Mouse (Mus musculus): ENCODE measurements around the gene Polr1a. TPM values are rescaled to one million over a fixed set of nuclear protein-coding genes. Genes with fewer than 3 reads are reported as not detected.

The Polr1a gene
- polyA plus RNA-seq (2015; fragmentation: Nextera tagmentation; extraction: Ambion mirVana), result 35.0 and 35.4 TPM in 2 replicates

DNA sequence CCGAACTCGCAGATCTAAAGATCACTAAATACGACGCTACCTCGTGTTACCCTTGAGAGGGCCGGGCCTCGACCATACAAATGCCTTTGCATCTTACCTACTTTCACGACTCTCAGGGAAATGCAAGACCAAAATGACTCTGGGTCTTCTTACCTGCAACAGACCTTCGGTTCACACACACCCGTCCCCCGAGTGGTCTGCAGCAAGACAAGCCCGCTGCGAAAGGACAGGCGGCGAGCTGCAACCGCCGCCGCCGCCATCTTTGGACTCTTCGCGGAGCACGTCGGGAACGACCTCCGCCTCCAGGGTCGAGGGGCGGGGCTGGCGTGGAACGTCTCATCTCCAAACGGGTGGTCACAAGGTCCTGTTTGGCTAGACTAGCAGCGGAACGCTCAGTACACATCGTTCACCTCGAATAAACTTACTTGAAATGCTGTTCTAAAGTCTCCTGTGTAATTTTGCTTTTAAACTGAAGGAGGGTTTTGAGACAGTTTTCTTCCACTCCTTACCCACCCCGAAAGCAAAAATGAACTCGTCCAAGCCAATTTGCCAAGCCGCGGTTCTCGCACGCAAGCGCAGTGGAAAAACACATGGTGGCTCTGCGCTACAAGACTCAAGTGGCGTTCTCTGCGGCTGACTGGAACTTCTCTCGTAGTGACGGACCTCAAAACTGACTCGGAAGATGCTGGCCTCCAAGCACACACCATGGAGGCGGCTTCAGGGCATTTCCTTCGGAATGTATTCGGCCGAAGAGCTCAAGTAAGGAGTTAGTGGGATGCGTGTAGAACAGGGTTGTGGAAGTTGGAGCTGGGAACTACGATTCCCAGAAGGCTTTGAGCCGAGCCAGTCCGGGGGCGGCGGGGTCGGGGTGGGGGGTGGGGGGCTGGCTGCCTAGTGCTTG lies at the start of gene Polr1a, which contains the start of gene Ptcd3:
TSS of gene Polr1a (plus strand) at position 573 of the 901 bp plus-strand sequence.
TSS of gene Ptcd3 (minus strand) at position 270 of the 901 bp plus-strand sequence.
- Histone ChIP-seq H3K4me3 (peak within 1 kb of the TSS; percentile 63), H3K36me3 (peaks cover 31% of the 10 kb centered on the region), H3K27me3 (no peaks in the 10 kb centered on the region), H3K9me3 (no peaks in the 10 kb centered on the region), H3K4me2 (peak within 1 kb of the TSS; percentile 83), H3K4me1 (peaks cover 17% of the 10 kb centered on the region), H3K27ac (peak within 1 kb of the TSS; percentile 74), H3K9ac (peak within 1 kb of the TSS; percentile 77)
- ATAC-seq (ENCODE audit: insufficient number of reproducible peaks, insufficient read depth, low FRiP score, low TSS enrichment, low read depth), result peak; percentile 85
- WGBS, result under 1% methylated on average over 58 of the region's 58 CpGs

DNA sequence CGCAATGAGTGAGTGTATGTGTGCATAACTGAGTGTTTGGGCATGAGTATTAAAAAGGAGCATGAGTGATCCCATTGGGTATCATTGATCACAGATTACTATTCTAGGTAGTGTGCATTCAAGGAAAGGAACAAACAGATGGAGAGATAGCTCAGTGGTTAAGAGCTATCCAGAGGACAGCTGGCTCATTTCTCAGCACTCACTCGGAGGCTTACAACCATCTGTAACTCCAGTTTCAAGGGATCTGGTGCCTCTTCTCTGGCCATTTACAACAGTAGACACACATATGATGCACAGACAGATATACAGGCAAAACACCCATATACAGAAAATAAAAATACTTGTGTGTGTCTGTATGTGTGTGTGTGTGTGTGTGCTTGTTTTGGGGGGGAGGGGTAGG lies 41.1 kb upstream of the Polr1a start:
- Histone ChIP-seq H3K27ac (no peak overlapping the region), H3K9ac (no peak overlapping the region), H3K4me3 (no peak overlapping the region), H3K9me3 (no peaks in the 10 kb centered on the region), H3K4me2 (no peak overlapping the region), H3K36me3 (peaks cover 82% of the 10 kb centered on the region), H3K27me3 (no peaks in the 10 kb centered on the region), H3K4me1 (no peaks in the 10 kb centered on the region)
- WGBS, result 92% methylated on average over 2 of the region's 2 CpGs
- no peak for ATAC-seq (ENCODE audit: insufficient number of reproducible peaks, insufficient read depth, low FRiP score, low TSS enrichment, low read depth)

DNA sequence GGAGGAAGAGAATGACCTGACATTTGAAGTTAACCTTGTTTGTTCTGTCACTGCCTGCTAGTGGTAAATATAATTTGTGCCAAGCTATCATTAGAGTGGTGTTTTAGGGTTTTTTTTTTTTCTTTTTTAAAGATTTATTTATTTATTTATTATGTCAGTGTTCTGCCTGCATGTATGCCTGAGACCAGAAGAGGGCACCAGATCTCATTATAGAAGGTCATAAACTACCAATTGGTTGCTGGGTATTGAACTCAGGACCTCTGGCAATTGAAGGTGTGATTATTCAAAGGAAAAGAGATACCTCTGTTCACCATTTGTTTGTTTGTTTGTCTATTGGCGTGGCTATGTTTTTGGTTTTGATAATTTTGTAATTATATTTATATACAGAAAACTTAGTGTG lies 40.0 kb upstream of the Polr1a start:
- Histone ChIP-seq H3K9ac (no peak overlapping the region), H3K27ac (no peak overlapping the region), H3K9me3 (no peaks in the 10 kb centered on the region), H3K4me2 (no peak overlapping the region), H3K36me3 (peaks cover 82% of the 10 kb centered on the region), H3K4me1 (no peaks in the 10 kb centered on the region), H3K27me3 (no peaks in the 10 kb centered on the region), H3K4me3 (no peak overlapping the region)
- no peak for ATAC-seq (ENCODE audit: insufficient number of reproducible peaks, insufficient read depth, low FRiP score, low TSS enrichment, low read depth)
- 87% methylated on average over 1 of the region's 1 CpGs for WGBS

DNA sequence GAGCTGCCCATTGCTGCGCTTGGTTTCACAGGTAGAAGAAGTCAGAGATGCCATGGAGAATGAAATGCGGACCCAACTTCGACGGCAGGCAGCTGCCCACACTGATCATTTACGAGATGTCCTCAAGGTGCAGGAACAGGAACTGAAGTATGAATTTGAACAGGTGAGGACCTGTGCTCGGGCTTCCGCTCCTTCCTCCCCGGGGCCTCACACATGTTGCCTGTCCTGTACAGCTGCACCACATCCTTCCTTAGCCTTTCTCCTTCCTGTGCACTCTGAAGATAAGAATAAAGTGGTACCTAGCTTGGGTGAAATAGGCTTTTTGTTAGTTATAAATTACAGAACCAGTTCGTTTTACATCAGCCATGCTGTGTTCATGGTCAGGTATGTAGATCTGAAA lies 37.5 kb upstream of the Polr1a start:
- WGBS, result 91% methylated on average over 9 of the region's 9 CpGs
- Histone ChIP-seq H3K4me3 (no peak overlapping the region), H3K9me3 (no peaks in the 10 kb centered on the region), H3K4me2 (no peak overlapping the region), H3K27me3 (no peaks in the 10 kb centered on the region), H3K9ac (no peak overlapping the region), H3K27ac (no peak overlapping the region), H3K4me1 (no peaks in the 10 kb centered on the region), H3K36me3 (peaks cover 88% of the 10 kb centered on the region)
- no peak for ATAC-seq (ENCODE audit: insufficient number of reproducible peaks, insufficient read depth, low FRiP score, low TSS enrichment, low read depth)

DNA sequence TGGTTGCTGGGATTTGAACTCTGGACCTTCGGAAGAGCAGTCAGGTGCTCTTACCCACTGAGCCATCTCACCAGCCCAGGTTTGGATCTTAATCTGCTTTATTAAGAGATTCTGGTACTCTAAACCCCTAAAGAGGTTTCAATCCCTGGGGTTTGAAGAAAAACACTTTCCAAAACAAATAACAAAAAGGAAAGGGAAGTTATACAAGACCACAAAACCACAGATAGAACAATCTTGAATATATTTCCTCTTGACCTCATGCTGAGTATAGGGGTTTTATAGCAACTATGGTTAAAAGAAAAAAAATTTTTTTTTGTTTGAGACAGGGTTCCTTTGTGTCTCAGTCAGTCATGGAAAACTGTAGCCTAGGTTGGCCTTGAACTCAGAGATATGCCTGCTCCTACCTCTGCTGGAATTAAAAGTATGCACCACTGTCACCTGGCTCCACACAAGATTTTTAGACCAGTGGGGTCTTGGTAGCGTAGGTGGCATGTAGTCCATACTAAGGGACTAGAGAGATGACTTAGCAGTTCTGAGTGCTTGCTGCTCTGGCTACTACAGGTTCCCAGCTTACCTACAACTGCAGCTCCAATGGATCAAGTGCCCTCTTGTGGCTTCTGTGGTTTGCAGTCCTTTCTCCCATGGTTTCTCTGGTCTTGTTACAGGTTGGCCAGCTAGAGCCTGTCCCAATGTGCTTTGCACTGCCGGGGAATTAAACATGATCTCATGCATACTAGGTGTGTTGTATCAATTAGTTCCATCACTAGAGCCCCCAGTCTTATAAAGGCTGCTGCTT lies 30.7 kb upstream of the Polr1a start:
- no peak for ATAC-seq (ENCODE audit: insufficient number of reproducible peaks, insufficient read depth, low FRiP score, low TSS enrichment, low read depth)
- Histone ChIP-seq H3K36me3 (peaks cover 90% of the 10 kb centered on the region), H3K27ac (no peak overlapping the region), H3K27me3 (no peaks in the 10 kb centered on the region), H3K4me2 (no peak overlapping the region), H3K9me3 (no peaks in the 10 kb centered on the region), H3K4me1 (no peaks in the 10 kb centered on the region), H3K4me3 (no peak overlapping the region), H3K9ac (no peak overlapping the region)
- 87% methylated on average over 3 of the region's 3 CpGs for WGBS

DNA sequence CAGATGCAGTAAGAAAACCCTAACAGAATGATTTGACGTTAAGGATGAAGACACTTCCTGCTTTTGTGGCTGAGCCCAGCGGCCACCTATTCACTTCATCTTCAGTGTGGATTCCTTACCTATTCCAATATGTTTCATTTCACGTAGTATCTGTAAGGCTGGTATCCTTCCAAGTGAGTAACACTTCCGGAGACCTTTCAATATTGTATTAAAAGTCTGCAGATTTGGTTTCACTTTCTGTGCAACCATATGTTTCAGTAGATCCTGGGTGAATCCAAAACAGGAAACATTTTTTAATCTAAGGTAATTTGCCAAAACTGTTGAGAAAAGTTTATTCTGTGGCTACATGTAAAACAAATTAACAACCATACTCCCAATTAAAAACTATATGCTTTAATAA lies 15.6 kb upstream of the Polr1a start:
- ATAC-seq (ENCODE audit: insufficient number of reproducible peaks, insufficient read depth, low FRiP score, low TSS enrichment, low read depth), result no peak
- Histone ChIP-seq H3K36me3 (peaks cover 94% of the 10 kb centered on the region), H3K27ac (no peak overlapping the region), H3K9ac (no peak overlapping the region), H3K9me3 (no peaks in the 10 kb centered on the region), H3K27me3 (no peaks in the 10 kb centered on the region), H3K4me2 (no peak overlapping the region), H3K4me1 (no peaks in the 10 kb centered on the region), H3K4me3 (no peak overlapping the region)
- WGBS, result 93% methylated on average over 4 of the region's 4 CpGs

DNA sequence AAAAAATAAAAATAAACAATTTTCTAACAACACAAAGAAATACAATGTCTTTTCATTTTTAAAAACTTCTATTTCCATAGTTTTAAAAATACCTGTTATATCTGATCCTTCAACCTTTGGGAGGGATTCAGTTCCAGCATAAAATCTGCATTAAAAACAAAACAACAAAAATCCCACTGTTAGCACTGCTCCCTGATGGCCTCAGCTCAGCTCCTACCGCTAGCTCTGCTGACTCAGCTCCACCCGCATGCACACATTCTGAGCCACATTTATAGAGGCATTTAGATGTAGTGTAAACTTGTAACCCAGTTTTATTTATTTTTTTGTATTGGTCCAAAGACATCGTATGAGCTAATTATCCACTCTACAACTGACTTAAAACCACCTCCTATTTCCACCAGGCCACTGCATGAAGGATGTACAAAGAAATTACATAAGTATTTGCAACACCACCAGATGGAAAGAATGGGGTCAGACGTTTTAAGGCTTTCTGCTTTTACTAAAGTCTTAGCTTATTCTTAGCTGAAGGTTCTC lies 1.1 kb upstream of the Polr1a start:
- H3K4me2 ChIP-seq, result peak overlapping the region; percentile 83
- H3K36me3 ChIP-seq, result peaks cover 31% of the 10 kb centered on the region
- WGBS, result 6% methylated on average over 4 of the region's 4 CpGs
- no peak for ATAC-seq (ENCODE audit: insufficient number of reproducible peaks, insufficient read depth, low FRiP score, low TSS enrichment, low read depth)
- peak overlapping the region; percentile 63 for H3K4me3 ChIP-seq
- no peaks in the 10 kb centered on the region for H3K9me3 ChIP-seq
- peaks cover 17% of the 10 kb centered on the region for H3K4me1 ChIP-seq
- peak overlapping the region; percentile 77 for H3K9ac ChIP-seq
- H3K27ac ChIP-seq, result no peak overlapping the region
- H3K27me3 ChIP-seq, result no peaks in the 10 kb centered on the region

DNA sequence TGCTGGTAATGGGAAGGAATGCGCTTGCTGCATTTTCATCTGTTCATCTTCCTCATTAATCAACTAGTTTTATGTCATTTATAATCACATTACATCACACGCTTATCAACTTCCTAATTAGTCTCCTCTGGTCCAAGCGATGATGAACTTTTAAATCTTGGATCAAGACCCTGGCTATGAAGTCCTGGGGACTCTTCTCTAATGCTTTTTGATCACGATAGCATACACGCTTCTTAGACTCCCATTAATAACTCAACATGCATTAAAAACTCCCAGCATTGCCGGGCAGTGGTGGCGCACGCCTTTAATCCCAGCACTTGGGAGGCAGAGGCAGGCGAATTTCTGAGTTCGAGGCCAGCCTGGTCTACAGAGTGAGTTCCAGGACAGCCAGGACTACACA lies 531 bp downstream of the Polr1a start:
- H3K9ac ChIP-seq, result peak overlapping the region; percentile 77
- H3K4me3 ChIP-seq, result peak overlapping the region; percentile 63
- no peak for ATAC-seq (ENCODE audit: insufficient number of reproducible peaks, insufficient read depth, low FRiP score, low TSS enrichment, low read depth)
- peaks cover 30% of the 10 kb centered on the region for H3K36me3 ChIP-seq
- 29% methylated on average over 10 of the region's 10 CpGs for WGBS
- H3K27me3 ChIP-seq, result no peaks in the 10 kb centered on the region
- no peaks in the 10 kb centered on the region for H3K9me3 ChIP-seq
- H3K27ac ChIP-seq, result no peak overlapping the region
- peak overlapping the region; percentile 83 for H3K4me2 ChIP-seq
- H3K4me1 ChIP-seq, result peaks cover 17% of the 10 kb centered on the region

DNA sequence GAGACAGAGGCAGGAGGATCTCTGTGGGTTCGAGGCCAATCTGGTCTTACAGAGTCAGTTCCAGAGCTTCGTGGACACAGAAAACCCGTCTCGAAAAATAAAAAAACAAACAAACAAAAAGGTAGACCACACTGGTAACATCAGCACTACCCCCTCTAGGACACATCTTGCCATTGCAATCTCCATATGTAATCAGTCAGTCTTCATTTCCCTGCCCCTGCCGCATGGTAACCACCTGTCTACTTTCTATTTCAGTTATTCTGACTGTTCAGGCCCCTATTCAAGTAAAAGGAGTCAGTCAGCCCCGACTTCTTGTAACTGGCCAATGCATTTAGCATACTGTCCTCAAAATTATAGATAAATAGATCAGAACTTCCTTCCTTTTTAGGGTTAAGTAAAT lies 987 bp downstream of the Polr1a start:
- H3K9ac ChIP-seq, result peak overlapping the region; percentile 77; the same call in 1 of the 2 replicates
- 72% methylated on average over 6 of the region's 6 CpGs for WGBS
- no peak for ATAC-seq (ENCODE audit: insufficient number of reproducible peaks, insufficient read depth, low FRiP score, low TSS enrichment, low read depth)
- H3K27ac ChIP-seq, result no peak overlapping the region
- H3K9me3 ChIP-seq, result no peaks in the 10 kb centered on the region
- H3K4me3 ChIP-seq, result peak overlapping the region; percentile 63
- H3K4me2 ChIP-seq, result peak overlapping the region; percentile 83
- peaks cover 17% of the 10 kb centered on the region for H3K4me1 ChIP-seq
- H3K36me3 ChIP-seq, result peaks cover 27% of the 10 kb centered on the region
- no peaks in the 10 kb centered on the region for H3K27me3 ChIP-seq

DNA sequence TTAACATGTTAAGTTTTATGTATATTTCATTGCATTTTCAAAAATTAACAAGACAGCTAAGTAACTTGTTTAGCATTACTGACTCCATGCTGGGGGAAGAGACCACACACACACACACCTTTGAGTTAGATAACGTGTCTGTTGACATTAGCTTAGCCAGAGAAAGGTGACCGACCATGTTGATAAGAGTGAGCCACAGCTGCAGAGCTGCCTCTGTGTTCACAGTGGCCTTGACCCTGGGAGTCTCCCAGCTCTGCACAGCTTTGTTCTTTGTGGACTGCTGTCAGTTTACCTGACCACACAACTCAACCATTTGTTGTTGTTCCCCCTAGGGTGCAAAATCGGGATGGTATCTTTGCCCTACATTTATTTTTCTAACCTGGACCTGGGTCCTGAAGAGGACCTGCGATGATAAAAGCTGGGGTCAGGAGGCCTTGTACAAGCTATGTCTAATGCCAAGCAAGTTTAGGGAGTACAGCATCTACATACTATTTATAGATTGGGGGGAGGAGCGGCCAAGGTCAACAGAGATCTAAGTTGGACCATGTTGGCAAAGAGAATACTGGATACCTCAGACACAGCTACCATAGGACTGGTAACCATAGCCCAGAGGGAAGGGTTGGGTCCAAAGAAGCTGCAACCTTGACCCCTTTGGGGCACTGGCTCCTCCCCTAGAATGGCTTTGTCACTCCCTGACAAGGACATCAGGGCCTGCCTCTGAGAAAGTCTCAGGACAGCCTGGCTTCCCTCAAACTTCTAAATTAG lies 3.0 kb downstream of the Polr1a start:
- Histone ChIP-seq H3K4me1 (peaks cover 15% of the 10 kb centered on the region), H3K27me3 (no peaks in the 10 kb centered on the region), H3K4me3 (no peak overlapping the region), H3K36me3 (peaks cover 32% of the 10 kb centered on the region), H3K9me3 (no peaks in the 10 kb centered on the region), H3K27ac (no peak overlapping the region), H3K9ac (no peak overlapping the region), H3K4me2 (no peak overlapping the region)
- WGBS, result 85% methylated on average over 5 of the region's 5 CpGs
- ATAC-seq (ENCODE audit: insufficient number of reproducible peaks, insufficient read depth, low FRiP score, low TSS enrichment, low read depth), result no peak

DNA sequence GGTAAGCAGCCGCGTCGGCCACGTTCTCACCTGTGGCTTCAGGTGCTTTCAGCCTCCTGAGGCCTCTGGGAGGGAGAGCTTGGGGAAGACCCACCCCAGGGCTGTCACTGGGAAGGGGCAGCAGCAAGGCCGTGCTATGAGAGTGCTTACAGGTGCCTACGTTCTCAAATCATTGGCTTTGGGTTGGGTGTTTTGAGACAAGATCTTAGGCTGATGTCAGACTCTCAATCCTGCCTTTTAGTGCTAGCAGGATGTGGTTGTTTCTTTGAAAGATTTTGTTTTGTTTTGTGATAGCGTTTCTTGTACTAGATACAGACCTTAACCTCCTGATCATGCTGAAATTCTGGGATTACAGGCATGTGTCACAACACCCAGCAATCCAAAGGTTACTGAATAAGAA lies 11.9 kb downstream of the Polr1a start:
- ATAC-seq (ENCODE audit: insufficient number of reproducible peaks, insufficient read depth, low FRiP score, low TSS enrichment, low read depth), result no peak
- H3K9me3 ChIP-seq, result no peaks in the 10 kb centered on the region
- H3K36me3 ChIP-seq, result peaks cover 91% of the 10 kb centered on the region
- H3K4me1 ChIP-seq, result no peaks in the 10 kb centered on the region
- H3K4me2 ChIP-seq, result no peak overlapping the region
- H3K27me3 ChIP-seq, result no peaks in the 10 kb centered on the region
- no peak overlapping the region for H3K9ac ChIP-seq
- WGBS, result 95% methylated on average over 7 of the region's 7 CpGs
- no peak overlapping the region for H3K4me3 ChIP-seq
- no peak overlapping the region for H3K27ac ChIP-seq
